Mouse (Mus musculus) kidney, postnatal 10 days (tissue): ENCODE data around the gene Ppfibp2.

Experiments used
- DNase-seq: peaks from one replicate; pipeline ENCODE4 v3.0.0; 2021; ENCODE audit warnings: mixed read lengths

Gene Ppfibp2

DNA sequence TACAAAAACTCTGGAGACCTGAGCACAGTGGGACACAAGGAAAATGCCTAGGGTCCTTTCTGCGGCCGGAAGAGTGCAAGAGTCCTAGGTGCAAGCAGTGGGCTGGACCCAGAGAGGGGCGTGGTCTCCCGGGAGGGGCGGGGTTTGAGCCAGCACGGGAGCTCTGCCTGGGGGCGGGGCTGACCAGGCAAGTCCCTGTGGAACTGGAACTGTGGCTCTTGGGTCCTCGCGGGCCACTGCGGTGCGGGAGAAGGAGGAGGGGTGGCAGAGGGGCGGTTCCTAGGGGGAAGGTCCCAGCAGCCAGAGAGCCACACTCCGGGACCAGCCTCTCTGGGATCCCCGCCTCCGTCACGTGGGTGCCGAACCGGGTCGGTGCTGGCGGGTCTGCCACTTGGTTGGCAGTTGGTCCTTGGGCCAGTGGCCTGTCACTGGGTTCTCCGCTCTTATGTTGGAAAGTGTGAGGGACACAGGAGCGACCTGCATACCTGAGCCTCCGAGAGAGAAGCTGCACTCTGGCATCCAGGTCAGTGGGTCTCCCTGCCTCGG is at the start of gene Ppfibp2:
Ppfibp2 (plus strand) TSS at position 351 of the 546 bp plus-strand sequence.
- peak; percentile 97 for DNase-seq

GRCm38 (mm10) chr7:107547872-107548271 is 47.1 kb upstream of the Ppfibp2 start:
- no peak for DNase-seq

GRCm38 (mm10) chr7:107553461-107553860 is 41.5 kb upstream of the Ppfibp2 start:
- no peak for DNase-seq

GRCm38 (mm10) chr7:107555906-107556305 is 39.1 kb upstream of the Ppfibp2 start:
- peak; percentile 10 for DNase-seq

GRCm38 (mm10) chr7:107560675-107561074 is 34.3 kb upstream of the Ppfibp2 start:
- no peak for DNase-seq

- no peak for DNase-seq
Measured at GRCm38 (mm10) chr7:107561584-107561983, 33.4 kb upstream of the Ppfibp2 start.

DNA sequence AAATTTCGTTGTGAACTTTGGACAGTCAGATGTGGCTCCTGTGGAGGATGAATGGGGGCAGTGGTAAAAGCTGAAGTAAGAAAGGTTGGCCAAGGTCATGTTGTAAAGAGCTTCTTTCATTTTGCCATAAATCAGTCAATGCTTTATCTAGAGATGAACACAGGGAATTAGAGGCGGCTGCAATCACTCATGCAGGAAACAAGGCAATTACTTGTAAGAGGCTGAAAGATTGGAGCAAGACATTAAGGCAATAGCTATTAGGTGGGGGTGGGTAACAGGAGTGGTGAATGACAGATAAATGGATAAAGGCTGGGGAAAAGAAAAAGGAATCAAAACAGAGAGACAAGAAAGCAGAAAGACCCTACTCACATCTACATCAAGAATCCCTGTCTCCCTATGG is 31.3 kb upstream of the Ppfibp2 start:
- DNase-seq: no peak

GRCm38 (mm10) chr7:107567261-107567671 is 27.7 kb upstream of the Ppfibp2 start, which contains the start of gene Olfml1:
Olfml1 (plus strand) TSS chr7:107567446.
- peak; percentile 68 for DNase-seq

GRCm38 (mm10) chr7:107567674-107568073 is 27.3 kb upstream of the Ppfibp2 start:
- DNase-seq: no peak

- peak; percentile 11 for DNase-seq
Measured at GRCm38 (mm10) chr7:107568971-107569370, 26.0 kb upstream of the Ppfibp2 start.

DNA sequence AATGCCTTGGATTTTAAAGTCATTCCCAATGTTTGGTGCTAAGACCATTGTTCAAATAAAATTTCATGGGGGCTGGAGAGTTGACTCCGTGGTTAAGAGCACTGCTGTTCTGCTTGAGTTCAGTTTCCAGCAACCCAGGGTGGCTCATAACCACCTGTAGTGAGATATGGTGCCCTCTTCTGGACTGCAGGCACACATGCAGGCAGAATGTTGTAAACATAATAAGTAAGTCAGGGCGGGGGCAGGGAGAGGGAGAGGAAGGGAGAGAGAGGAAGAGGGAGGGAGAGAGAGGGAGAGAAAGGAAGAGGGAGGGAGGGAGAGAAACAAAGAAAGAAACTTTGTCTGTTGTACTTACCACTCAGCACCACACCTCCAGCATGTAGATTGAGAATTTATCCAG is 21.2 kb upstream of the Ppfibp2 start:
- peak; percentile 10 for DNase-seq

- DNase-seq: peak; percentile 12
Measured at GRCm38 (mm10) chr7:107574276-107574675, 20.7 kb upstream of the Ppfibp2 start.

DNA sequence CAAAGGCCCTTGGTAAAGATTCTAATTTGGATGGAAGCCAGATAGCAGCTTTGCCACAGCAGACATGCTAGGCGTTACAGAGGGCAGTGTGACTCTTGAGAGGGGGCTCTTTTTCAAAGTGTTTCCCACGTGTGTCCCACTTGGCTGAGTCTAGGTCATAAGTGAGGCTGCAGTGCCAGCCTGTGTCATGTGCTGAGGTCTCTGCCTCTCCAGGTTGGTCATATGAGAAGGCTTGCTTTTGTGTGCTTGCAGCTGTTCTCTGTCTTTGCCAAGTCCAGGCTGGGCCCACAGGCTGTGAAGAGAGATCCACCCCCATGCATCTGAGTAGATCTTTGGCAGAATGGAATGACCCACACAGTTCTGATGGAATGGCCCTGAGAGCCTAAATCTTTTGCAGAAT is 2.4 kb upstream of the Ppfibp2 start:
- DNase-seq: no peak

- DNase-seq: no peak
Measured at GRCm38 (mm10) chr7:107593904-107594303, 1.1 kb upstream of the Ppfibp2 start.

DNA sequence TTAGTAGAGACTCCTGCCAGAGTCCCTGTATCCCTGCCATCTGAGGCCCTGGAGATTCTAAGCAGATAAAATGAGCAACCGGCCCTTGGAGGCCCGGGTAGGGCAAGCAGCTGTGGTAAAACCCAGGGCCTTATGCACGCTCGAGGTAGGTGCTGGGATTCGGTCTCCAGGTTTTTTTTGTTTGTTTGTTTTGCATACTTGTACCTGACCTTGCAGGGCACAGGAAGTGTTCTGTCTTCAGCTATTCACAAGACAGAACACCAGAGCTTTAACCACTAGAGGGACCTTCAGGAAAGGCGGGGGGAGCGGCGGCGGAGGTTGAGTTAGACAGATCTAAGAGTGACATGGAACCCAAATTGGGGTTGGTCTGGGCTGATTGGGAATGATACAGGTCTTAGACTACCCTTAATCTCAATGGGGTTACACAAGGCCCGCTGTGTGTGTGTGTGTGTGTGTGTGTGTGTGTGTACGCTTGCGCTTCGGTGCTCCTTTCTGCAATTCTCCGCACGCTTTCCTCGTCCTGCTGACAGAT is 616 bp upstream of the Ppfibp2 start:
- DNase-seq: peak; percentile 69

GRCm38 (mm10) chr7:107595426-107595825 is 419 bp downstream of the Ppfibp2 start:
- DNase-seq: no peak

- DNase-seq: no peak
Measured at GRCm38 (mm10) chr7:107596753-107597152, 1.7 kb downstream of the Ppfibp2 start.

GRCm38 (mm10) chr7:107597956-107598355 is 2.9 kb downstream of the Ppfibp2 start:
- DNase-seq: no peak

DNA sequence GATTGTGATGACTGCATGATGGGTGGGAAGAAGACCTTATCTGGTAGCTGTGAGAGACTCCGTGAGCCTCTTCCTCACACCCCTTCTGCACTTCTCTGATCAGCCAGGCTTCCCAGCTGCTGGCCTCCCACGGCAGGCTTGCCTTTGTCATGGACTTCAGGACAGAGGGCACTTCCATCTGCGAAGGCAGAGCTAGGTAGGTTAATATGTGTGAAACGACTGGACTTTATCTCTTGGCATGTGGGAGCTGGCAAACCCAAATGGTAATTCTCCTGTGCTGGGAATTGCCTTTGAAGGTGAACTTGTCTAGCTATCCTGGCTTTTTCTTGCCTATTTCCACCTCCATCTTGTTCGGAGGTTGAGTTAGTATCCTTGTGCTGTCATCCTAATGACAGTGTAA is 5.6 kb downstream of the Ppfibp2 start:
- DNase-seq: peak; percentile 30

- DNase-seq: no peak
Measured at GRCm38 (mm10) chr7:107602505-107602904, 7.5 kb downstream of the Ppfibp2 start.

DNA sequence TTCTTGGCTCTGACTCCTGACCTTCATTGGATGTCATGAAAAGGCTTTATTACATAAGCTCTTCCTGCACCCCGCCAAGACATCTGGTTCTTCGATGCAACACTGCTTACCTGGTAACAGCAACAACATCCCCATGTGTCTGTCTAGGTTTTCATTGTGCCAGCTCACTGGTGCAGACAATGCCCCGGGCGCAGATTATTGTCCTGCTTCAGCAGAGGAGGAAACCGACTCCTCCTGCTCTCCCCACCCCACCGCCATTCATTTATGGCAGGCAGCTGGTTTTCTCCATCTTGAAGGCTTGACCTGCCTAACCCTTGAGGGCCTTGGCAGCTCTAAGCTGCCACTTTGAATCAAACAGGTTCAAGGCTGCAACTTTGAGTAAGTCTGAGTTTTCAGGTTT is 7.9 kb downstream of the Ppfibp2 start:
- DNase-seq: no peak

GRCm38 (mm10) chr7:107607766-107608165 is 12.8 kb downstream of the Ppfibp2 start:
- no peak for DNase-seq

DNA sequence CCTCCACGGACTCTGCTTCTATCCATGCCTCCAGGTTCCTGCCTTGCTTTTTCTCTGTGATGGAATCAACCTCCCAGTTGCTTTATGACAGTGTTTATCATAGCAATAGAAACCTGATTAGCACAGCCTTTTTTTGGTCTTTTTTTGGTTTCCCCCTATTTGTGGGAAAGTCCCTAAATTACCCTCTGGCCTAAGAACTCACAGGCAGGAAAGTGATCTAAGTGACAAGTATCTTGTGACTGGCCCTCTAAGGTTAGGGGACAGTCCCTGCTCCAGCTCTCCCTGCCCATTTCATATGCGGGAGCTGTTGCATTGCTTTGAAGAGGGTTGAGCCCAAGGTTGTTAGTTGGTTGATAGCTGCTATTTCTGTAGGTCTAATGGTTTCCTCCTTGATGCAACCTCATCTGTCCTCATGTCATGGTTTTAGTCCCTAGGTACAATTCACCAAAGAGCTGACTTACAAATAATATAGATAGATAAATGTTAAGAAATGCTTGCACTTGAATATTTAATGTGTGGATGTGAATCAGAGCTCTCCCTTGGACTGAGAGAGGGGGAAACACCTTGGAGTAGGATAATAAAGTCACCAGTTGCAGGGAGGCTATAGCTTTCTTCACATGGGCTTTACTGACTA is 14.7 kb downstream of the Ppfibp2 start:
- no peak for DNase-seq

DNA sequence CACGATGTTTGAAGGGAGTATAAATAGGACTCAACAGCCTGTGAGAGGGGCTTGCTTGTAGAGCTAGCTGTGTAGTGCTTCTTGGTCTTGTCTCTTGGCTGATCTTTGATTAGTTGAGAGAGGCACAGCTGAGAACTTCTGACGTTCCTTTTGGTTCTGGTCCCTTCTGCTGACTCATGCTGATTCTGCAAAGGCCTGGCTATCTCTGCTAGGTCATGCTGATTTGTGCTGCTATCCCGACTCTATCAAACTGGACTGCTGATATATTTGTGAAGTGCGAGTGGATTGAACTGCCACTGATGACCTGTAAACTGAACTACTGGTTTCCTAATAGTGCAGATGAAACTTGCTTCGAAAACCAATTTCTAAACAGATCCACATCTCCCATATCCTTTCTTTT is 15.9 kb downstream of the Ppfibp2 start:
- no peak for DNase-seq
